Mouse (Mus musculus) heart, postnatal 36 days (tissue): ENCODE results near the gene Olfr463. TPM values are rescaled to one million over a fixed set of nuclear protein-coding genes. Genes with fewer than 3 reads are reported as not detected.
A peak's percentile ranks its signal among the peaks of the same experiment; 100 is the strongest.

Source experiments
- DNase-seq, 2 experiments: peaks; one replicate each; pipeline ENCODE4 v3.0.0; 2021 to 2022
- intact Hi-C: fragments of 180-260 bp; cut with DNase I; formaldehyde crosslinking; loops from one replicate; pipeline ENCODE4 v1.15.1; 2025
- total RNA-seq, 2 experiments: library from RNA; stranded (reverse); gene quantifications; 2 replicates each; pipeline ENCODE4 v1.2.3; 2021

The Olfr463 gene
- total RNA-seq, 2 experiments from 2014 or later = not detected

- DNase-seq = peak; percentile 83 to 86
- intact Hi-C loops = loop anchor here (5.0 kb wide), 1 partner anchor 116 kb away; the partner anchor contains the start of gene Supt4a
These were observed 44.2 kb downstream of the Olfr463 start, which contains the start of gene Mks1 for GRCm38 (mm10) chr11:87852690-87853596. Mks1 (plus strand) TSS chr11:87853215.

- no peak for DNase-seq
- intact Hi-C loops = no loop called here
These were observed 49.3 kb downstream of the Olfr463 start for GRCm38 (mm10) chr11:87847884-87848283.

DNA sequence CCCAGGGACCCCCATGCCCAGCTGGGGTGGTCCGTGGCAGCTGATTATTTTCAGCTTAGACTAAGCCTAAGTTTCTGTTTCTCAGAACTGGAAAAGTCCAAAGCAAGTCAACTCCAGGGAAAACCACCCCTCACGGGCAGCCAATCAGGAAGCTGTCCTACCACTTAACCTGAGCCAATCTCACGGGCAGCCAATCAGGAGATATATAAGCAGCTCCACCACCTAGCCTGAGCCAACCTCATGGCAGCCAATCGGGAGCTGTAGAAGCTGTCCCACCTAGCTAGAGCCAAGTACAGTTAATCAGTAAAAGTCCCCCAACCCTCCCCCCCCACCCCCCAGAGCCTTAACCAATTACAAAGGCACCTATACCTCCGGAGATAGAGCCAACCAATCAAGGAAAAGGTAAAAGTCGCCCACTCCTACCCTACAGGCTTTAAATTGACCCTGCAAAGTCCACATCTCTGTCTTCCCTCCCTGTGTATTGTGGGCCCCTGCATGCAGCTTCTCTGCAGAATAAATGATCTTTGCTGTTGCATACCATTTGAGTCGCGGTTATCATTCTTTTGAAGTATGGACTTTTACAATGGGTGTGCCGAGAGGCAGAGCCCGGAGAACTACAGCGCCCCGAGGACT lies 50.1 kb downstream of the Olfr463 start:
- intact Hi-C loops = no loop called here
- DNase-seq = no peak

Other genes starting within 250 kb of the Olfr463 start
- gene Rnf43, start 234.7 kb downstream of the Olfr463 start, total RNA-seq = under 1 TPM; 0.24 to 0.47 TPM
- gene Supt4a, start 159.8 kb downstream of the Olfr463 start, total RNA-seq = 10 to 100 TPM; 46.5 to 55.3 TPM
- under 1 TPM in 1 of 2 experiments, not detected in 1; 0.08 TPM for gene Tspoap1, start 136.8 kb downstream of the Olfr463 start, total RNA-seq
- not detected for gene Mpo, start 103.8 kb downstream of the Olfr463 start, total RNA-seq
- not detected for gene Lpo, start 69.1 kb downstream of the Olfr463 start, total RNA-seq
- gene Mks1, start 44.2 kb downstream of the Olfr463 start, total RNA-seq = 1 to 10 TPM; 1.9 to 3.1 TPM
- not detected for gene Epx, start 21.9 kb downstream of the Olfr463 start, total RNA-seq
- gene Olfr462, start 5.1 kb downstream of the Olfr463 start, total RNA-seq = not detected
- gene Olfr464, start 23.6 kb upstream of the Olfr463 start, total RNA-seq = not detected
- gene Dynll2, start 90.1 kb upstream of the Olfr463 start, total RNA-seq = 100 to 1,000 TPM; 340 to 392 TPM
- 10 to 100 TPM; 80.2 to 99.7 TPM for gene Srsf1, start 150.0 kb upstream of the Olfr463 start, total RNA-seq
- 10 to 100 TPM; 45.0 to 46.7 TPM for gene Vezf1, start 170.9 kb upstream of the Olfr463 start, total RNA-seq
- gene Cuedc1, start 200.7 kb upstream of the Olfr463 start, total RNA-seq = 10 to 100 TPM; 47.9 to 54.2 TPM